Comparison of ENCODE assay signal across 23 mouse cellular contexts in the genomic region with DNA sequence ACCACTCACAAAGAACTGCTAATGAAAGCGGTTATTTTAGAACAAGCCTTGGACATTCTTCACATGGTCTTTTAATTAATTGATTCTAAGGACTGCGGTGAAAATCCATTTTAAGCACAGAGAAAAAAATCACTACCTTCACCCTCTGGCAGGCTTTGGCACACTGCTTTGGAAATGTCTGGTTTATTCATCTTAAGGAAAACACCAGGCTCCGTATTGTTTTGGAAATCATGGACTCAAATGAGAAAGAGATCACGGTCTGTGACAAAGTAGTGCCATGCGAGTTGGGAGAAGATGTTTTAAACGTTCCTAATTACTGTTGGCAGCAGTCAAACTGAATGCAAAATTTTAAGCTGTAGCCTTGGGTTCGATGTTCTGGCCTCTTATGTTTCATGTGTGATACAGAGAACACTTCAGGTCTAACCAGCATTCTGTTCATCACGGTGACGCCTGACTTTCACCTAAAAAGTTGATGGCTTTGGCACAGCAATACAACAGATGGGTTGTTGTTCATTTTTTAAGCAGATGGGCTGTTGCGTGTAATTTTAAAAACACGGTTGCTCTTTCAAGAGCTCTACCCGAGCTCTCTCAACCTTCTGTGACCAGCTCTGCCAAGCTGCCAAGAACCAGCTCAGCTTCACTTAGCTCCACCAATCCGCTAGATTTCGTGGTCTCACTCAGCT.
DNase-seq lines count a peak whose midpoint lies in the region; ATAC-seq and TF ChIP-seq lines count a peak whose summit lies in the region.
"Had no signal": no experiment of that assay in that cellular context is flagged by ENCODE, and none has a peak within 500 bp of the region (broad histone marks: within the 10 kb centered on the region; RNA-seq: fewer than 3 reads in every experiment).

No protein-coding gene starts in this region.

- no peak for TF ChIP-seq CTCF in brain, embryonic 14.5 days (IDR thresholded peaks at IDR 0.05; ENCODE audit: borderline replicate concordance, extremely low read depth, insufficient read depth, insufficient read length)
- TF ChIP-seq CTCF in forebrain, postnatal 0 days (IDR thresholded peaks at IDR 0.05; ENCODE audit: low read depth), result no peak

- no peaks in the 10 kb centered on the region for H3K36me3 ChIP-seq in forebrain, embryonic 15.5 days
- H3K36me3 ChIP-seq in forebrain, embryonic 10.5 days (replicated peaks), result no peaks in the 10 kb centered on the region
- no peaks in the 10 kb centered on the region for H3K36me3 ChIP-seq in forebrain, postnatal 0 days (ENCODE audit: insufficient read depth)
- H3K36me3 ChIP-seq in kidney, embryonic 14.5 days (ENCODE audit: control insufficient read depth, insufficient read depth, low read length), result no peaks in the 10 kb centered on the region
- no peaks in the 10 kb centered on the region for H3K36me3 ChIP-seq in hindbrain, embryonic 10.5 days
- H3K36me3 ChIP-seq: embryonic facial prominence, embryonic 10.5 days; heart, embryonic 15.5 days; hindbrain, embryonic 15.5 days; limb, embryonic 13.5 days; liver, embryonic 12.5 days; midbrain, embryonic 12.5 days had no signal

- DNase-seq in forebrain, embryonic 10.5 days (ENCODE audit: extremely low spot score, low spot score), result no peak
- peak; percentile 89 for DNase-seq in brain, embryonic 14.5 days (ENCODE audit: low read depth)
- DNase-seq in forebrain, postnatal 0 days, result peak; percentile 70
- DNase-seq in layer of hippocampus, postnatal 14 days (ENCODE audit: low spot score in 2 of 2), result peak; percentile 42 to 64
- no peak for DNase-seq in hindbrain, embryonic 10.5 days (ENCODE audit: low spot score)
- DNase-seq: adrenal gland, postnatal 14 days; cerebellum, adult 18-20 months; gastrocnemius, postnatal 36 days; heart, postnatal 4 days; kidney, adult 2 months; kidney, postnatal 10 days; lung, adult 2 months; thymus, adult 2 months; thymus, postnatal 4 days had no signal

- no peak for TF ChIP-seq POLR2A in brain, embryonic 14.5 days (IDR thresholded peaks at IDR 0.05; ENCODE audit: borderline replicate concordance, extremely low read depth, insufficient read depth, insufficient read length, poor library complexity, severe bottlenecking)

- H3K27me3 ChIP-seq in forebrain, embryonic 15.5 days, result no peaks in the 10 kb centered on the region
- H3K27me3 ChIP-seq in forebrain, embryonic 10.5 days (ENCODE audit: poor library complexity, severe bottlenecking), result no peaks in the 10 kb centered on the region
- H3K27me3 ChIP-seq in forebrain, postnatal 0 days (ENCODE audit: insufficient read depth, low read length), result no peaks in the 10 kb centered on the region
- H3K27me3 ChIP-seq in kidney, embryonic 14.5 days (ENCODE audit: control insufficient read depth, insufficient read depth, low read length), result no peaks in the 10 kb centered on the region
- H3K27me3 ChIP-seq in hindbrain, embryonic 10.5 days (ENCODE audit: insufficient read depth, poor library complexity, severe bottlenecking), result no peaks in the 10 kb centered on the region
- H3K27me3 ChIP-seq: heart, embryonic 15.5 days; hindbrain, embryonic 15.5 days; limb, embryonic 13.5 days; liver, embryonic 12.5 days; midbrain, embryonic 12.5 days had no signal

- no peak overlapping the region for H3K4me2 ChIP-seq in forebrain, embryonic 15.5 days (replicated peaks)
- H3K4me2 ChIP-seq in forebrain, postnatal 0 days (ENCODE audit: low read depth), result no peak overlapping the region
- H3K4me2 ChIP-seq in kidney, embryonic 14.5 days (replicated peaks; ENCODE audit: low read depth, low read length), result no peak overlapping the region
- H3K4me2 ChIP-seq: heart, embryonic 15.5 days; hindbrain, embryonic 15.5 days; limb, embryonic 13.5 days; liver, embryonic 12.5 days; midbrain, embryonic 12.5 days had no signal

- no peaks in the 10 kb centered on the region for H3K9me3 ChIP-seq in forebrain, embryonic 15.5 days
- H3K9me3 ChIP-seq in forebrain, embryonic 10.5 days, result no peaks in the 10 kb centered on the region
- H3K9me3 ChIP-seq in forebrain, postnatal 0 days (ENCODE audit: low read length), result no peaks in the 10 kb centered on the region
- no peaks in the 10 kb centered on the region for H3K9me3 ChIP-seq in kidney, embryonic 14.5 days (ENCODE audit: control insufficient read depth, low read length)
- no peaks in the 10 kb centered on the region for H3K9me3 ChIP-seq in hindbrain, embryonic 10.5 days
- H3K9me3 ChIP-seq: embryonic facial prominence, embryonic 10.5 days; heart, embryonic 15.5 days; hindbrain, embryonic 15.5 days; liver, embryonic 12.5 days; midbrain, embryonic 12.5 days had no signal

- peak overlapping the region; percentile 50 for H3K27ac ChIP-seq in forebrain, embryonic 15.5 days (replicated peaks)
- no peak overlapping the region for H3K27ac ChIP-seq in forebrain, embryonic 10.5 days
- H3K27ac ChIP-seq in forebrain, postnatal 0 days (ENCODE audit: low read depth, low read length), result no peak overlapping the region
- no peak overlapping the region for H3K27ac ChIP-seq in kidney, embryonic 14.5 days (ENCODE audit: low read depth, low read length)
- H3K27ac ChIP-seq in hindbrain, embryonic 10.5 days, result no peak overlapping the region
- H3K27ac ChIP-seq: embryonic facial prominence, embryonic 10.5 days; heart, embryonic 15.5 days; hindbrain, embryonic 15.5 days; limb, embryonic 13.5 days; liver, embryonic 12.5 days; midbrain, embryonic 12.5 days; stomach, postnatal 0 days had no signal

- H3K4me1 ChIP-seq in forebrain, embryonic 15.5 days, result no peaks in the 10 kb centered on the region; the same call in 1 of the 2 replicates
- no peaks in the 10 kb centered on the region for H3K4me1 ChIP-seq in forebrain, embryonic 10.5 days
- no peaks in the 10 kb centered on the region for H3K4me1 ChIP-seq in forebrain, postnatal 0 days (ENCODE audit: insufficient read depth)
- H3K4me1 ChIP-seq in kidney, embryonic 14.5 days (ENCODE audit: control insufficient read depth, insufficient read depth, low read length), result no peaks in the 10 kb centered on the region
- H3K4me1 ChIP-seq in hindbrain, embryonic 10.5 days (replicated peaks), result no peaks in the 10 kb centered on the region
- H3K4me1 ChIP-seq: embryonic facial prominence, embryonic 10.5 days; heart, embryonic 15.5 days; hindbrain, embryonic 15.5 days; limb, embryonic 13.5 days; liver, embryonic 12.5 days; midbrain, embryonic 12.5 days had no signal

- ATAC-seq in forebrain, embryonic 15.5 days (replicated peaks), result peak; percentile 84
- peak; percentile 88 for ATAC-seq in forebrain, postnatal 0 days
- ATAC-seq in kidney, embryonic 14.5 days (ENCODE audit: low FRiP score, low TSS enrichment), result no peak
- ATAC-seq: liver, embryonic 12.5 days had no signal

- H3K4me3 ChIP-seq in forebrain, embryonic 15.5 days, result no peak overlapping the region
- H3K4me3 ChIP-seq in forebrain, embryonic 10.5 days, result no peak overlapping the region
- no peak overlapping the region for H3K4me3 ChIP-seq in forebrain, postnatal 0 days (ENCODE audit: low read depth, low read length)
- no peak overlapping the region for H3K4me3 ChIP-seq in kidney, embryonic 14.5 days (ENCODE audit: low read length)
- H3K4me3 ChIP-seq in hindbrain, embryonic 10.5 days, result no peak overlapping the region
- H3K4me3 ChIP-seq: embryonic facial prominence, embryonic 10.5 days; heart, embryonic 15.5 days; hindbrain, embryonic 15.5 days; limb, embryonic 13.5 days; liver, embryonic 12.5 days; midbrain, embryonic 12.5 days had no signal

- 38% methylated on average over 14 of the region's 14 CpGs for WGBS in forebrain, embryonic 15.5 days
- WGBS in forebrain, embryonic 10.5 days, result 92% methylated on average over 14 of the region's 14 CpGs
- 40% methylated on average over 14 of the region's 14 CpGs for WGBS in forebrain, postnatal 0 days
- 92% methylated on average over 14 of the region's 14 CpGs for WGBS in kidney, embryonic 14.5 days
- WGBS in hindbrain, embryonic 10.5 days, result 94% methylated on average over 14 of the region's 14 CpGs

- no peak overlapping the region for H3K9ac ChIP-seq in forebrain, embryonic 15.5 days (replicated peaks)
- no peak overlapping the region for H3K9ac ChIP-seq in forebrain, postnatal 0 days
- no peak overlapping the region for H3K9ac ChIP-seq in kidney, embryonic 14.5 days (ENCODE audit: low read depth, low read length)
- H3K9ac ChIP-seq: heart, embryonic 15.5 days; hindbrain, embryonic 15.5 days; limb, embryonic 13.5 days; liver, embryonic 12.5 days; midbrain, embryonic 12.5 days had no signal

Comparison
In these comparisons a context has a peak if more than half of its experiments do, and no peak if none do; other contexts are left out.
1. DNase-seq: peak in brain, embryonic 14.5 days (single experiment), forebrain, postnatal 0 days (single experiment) and layer of hippocampus, postnatal 14 days (2 of 2); none in forebrain, embryonic 10.5 days (single experiment) and hindbrain, embryonic 10.5 days (single experiment).